Mouse (Mus musculus): Measurements from ENCODE around the gene Cplx3. TPM values are rescaled to one million over a fixed set of nuclear protein-coding genes. Genes with fewer than 3 reads are reported as not detected.

Gene Cplx3
- polyA plus RNA-seq, 1 experiment from 2014 or later: not detected

- no peak for ATAC-seq (ENCODE audit: low FRiP score, low TSS enrichment)
- no peak overlapping the region for H3K4me2 ChIP-seq (replicated peaks; ENCODE audit: low read depth)
- H3K9me3 ChIP-seq (ENCODE audit: control insufficient read depth, low read length): no peaks in the 10 kb centered on the region
- DNase-seq (ENCODE audit: low spot score): no peak
- peaks cover 7% of the 10 kb centered on the region; the same call in 1 of the 2 replicates for H3K36me3 ChIP-seq (ENCODE audit: control insufficient read depth, insufficient read depth, low read length)
- no peak overlapping the region for H3K9ac ChIP-seq (ENCODE audit: low read length)
- no peak overlapping the region for H3K4me3 ChIP-seq (ENCODE audit: low read depth, low read length)
- H3K27me3 ChIP-seq (ENCODE audit: control insufficient read depth, insufficient read depth, low read length): no peaks in the 10 kb centered on the region
- H3K27ac ChIP-seq (replicated peaks): no peak overlapping the region
- TF ChIP-seq CTCF (IDR thresholded peaks at IDR 0.05; ENCODE audit: low read depth) (no peak), EP300 (optimal IDR thresholded peaks at IDR 0.05) (no peak)
- peaks cover 17% of the 10 kb centered on the region for H3K4me1 ChIP-seq (replicated peaks; ENCODE audit: control insufficient read depth, insufficient read depth)
- 81% methylated on average over 6 of the region's 6 CpGs for WGBS
Observed at GRCm38 (mm10) chr9:57564609-57565008, 41.5 kb downstream of the Cplx3 start.

- DNase-seq (ENCODE audit: low spot score) (peak; percentile 85), ATAC-seq (ENCODE audit: low FRiP score, low TSS enrichment) (peak; percentile 88)
- H3K9me3 ChIP-seq (ENCODE audit: control insufficient read depth, low read length): no peaks in the 10 kb centered on the region
- 26% methylated on average over 4 of the region's 4 CpGs for WGBS
- TF ChIP-seq EP300 (optimal IDR thresholded peaks at IDR 0.05) (no peak), CTCF (IDR thresholded peaks at IDR 0.05; ENCODE audit: low read depth) (no peak)
- no peaks in the 10 kb centered on the region for H3K36me3 ChIP-seq (ENCODE audit: control insufficient read depth, insufficient read depth, low read length)
- no peaks in the 10 kb centered on the region for H3K27me3 ChIP-seq (ENCODE audit: control insufficient read depth, insufficient read depth, low read length)
- H3K4me3 ChIP-seq (ENCODE audit: low read depth, low read length): no peak overlapping the region; the same call in 1 of the 2 replicates
- peak overlapping the region; percentile 69 for H3K4me2 ChIP-seq (replicated peaks; ENCODE audit: low read depth)
- H3K9ac ChIP-seq (ENCODE audit: low read length): peak overlapping the region; percentile 43
- H3K27ac ChIP-seq (replicated peaks): peak overlapping the region; percentile 91
- peaks cover 17% of the 10 kb centered on the region for H3K4me1 ChIP-seq (replicated peaks; ENCODE audit: control insufficient read depth, insufficient read depth)
Observed at GRCm38 (mm10) chr9:57562896-57563372, 43.1 kb downstream of the Cplx3 start.

GRCm38 (mm10) chr9:57561711-57562099, 44.4 kb downstream of the Cplx3 start:
- ATAC-seq (ENCODE audit: low FRiP score, low TSS enrichment) (no peak), DNase-seq (ENCODE audit: low spot score) (no peak)
- H3K36me3 ChIP-seq (ENCODE audit: control insufficient read depth, insufficient read depth, low read length): no peaks in the 10 kb centered on the region

GRCm38 (mm10) chr9:57560861-57561710, 45.0 kb downstream of the Cplx3 start, which contains the start of gene Scamp2:
TSS of gene Scamp2 (plus strand) at chr9:57560943.
- Histone ChIP-seq H3K27ac (replicated peaks) (peak within 1 kb of the TSS; percentile 91), H3K4me1 (replicated peaks; ENCODE audit: control insufficient read depth, insufficient read depth) (peaks cover 17% of the 10 kb centered on the region), H3K36me3 (ENCODE audit: control insufficient read depth, insufficient read depth, low read length) (no peaks in the 10 kb centered on the region), H3K27me3 (ENCODE audit: control insufficient read depth, insufficient read depth, low read length) (no peaks in the 10 kb centered on the region), H3K4me2 (replicated peaks; ENCODE audit: low read depth) (peak within 1 kb of the TSS; percentile 69), H3K9ac (ENCODE audit: low read length) (peak within 1 kb of the TSS; percentile 77), H3K9me3 (ENCODE audit: control insufficient read depth, low read length) (no peaks in the 10 kb centered on the region), H3K4me3 (ENCODE audit: low read depth, low read length) (peak within 1 kb of the TSS; percentile 63)
- TF ChIP-seq EP300 (optimal IDR thresholded peaks at IDR 0.05) (peak; percentile 43), CTCF (IDR thresholded peaks at IDR 0.05; ENCODE audit: low read depth) (peak; percentile 53)
- under 1% methylated on average over 37 of the region's 37 CpGs for WGBS
- ATAC-seq (ENCODE audit: low FRiP score, low TSS enrichment) (peak; percentile 96), DNase-seq (ENCODE audit: low spot score) (peak; percentile 95)

More at GRCm38 (mm10) chr9:57561711-57562099, 44.4 kb downstream of the Cplx3 start:
- peak overlapping the region; percentile 77 for H3K9ac ChIP-seq (ENCODE audit: low read length)
- H3K4me3 ChIP-seq (ENCODE audit: low read depth, low read length): peak overlapping the region; percentile 63
- no peak for TF ChIP-seq EP300 (optimal IDR thresholded peaks at IDR 0.05)
- TF ChIP-seq CTCF (IDR thresholded peaks at IDR 0.05; ENCODE audit: low read depth): no peak
- peaks cover 17% of the 10 kb centered on the region for H3K4me1 ChIP-seq (replicated peaks; ENCODE audit: control insufficient read depth, insufficient read depth)
- H3K27ac ChIP-seq (replicated peaks): peak overlapping the region; percentile 91
- 59% methylated on average over 13 of the region's 13 CpGs for WGBS
- peak overlapping the region; percentile 69 for H3K4me2 ChIP-seq (replicated peaks; ENCODE audit: low read depth)
- no peaks in the 10 kb centered on the region for H3K27me3 ChIP-seq (ENCODE audit: control insufficient read depth, insufficient read depth, low read length)
- no peaks in the 10 kb centered on the region for H3K9me3 ChIP-seq (ENCODE audit: control insufficient read depth, low read length)

GRCm38 (mm10) chr9:57560263-57560662, 45.8 kb downstream of the Cplx3 start:
- Histone ChIP-seq H3K9ac (ENCODE audit: low read length) (peak overlapping the region; percentile 23; the same call in 1 of the 2 replicates), H3K36me3 (ENCODE audit: control insufficient read depth, insufficient read depth, low read length) (no peaks in the 10 kb centered on the region), H3K4me1 (replicated peaks; ENCODE audit: control insufficient read depth, insufficient read depth) (peaks cover 17% of the 10 kb centered on the region), H3K4me2 (replicated peaks; ENCODE audit: low read depth) (peak overlapping the region; percentile 69), H3K27me3 (ENCODE audit: control insufficient read depth, insufficient read depth, low read length) (no peaks in the 10 kb centered on the region), H3K9me3 (ENCODE audit: control insufficient read depth, low read length) (no peaks in the 10 kb centered on the region), H3K4me3 (ENCODE audit: low read depth, low read length) (peak overlapping the region; percentile 63), H3K27ac (replicated peaks) (peak overlapping the region; percentile 35; the same call in 1 of the 2 replicates)
- DNase-seq (ENCODE audit: low spot score): no peak
- TF ChIP-seq CTCF (IDR thresholded peaks at IDR 0.05; ENCODE audit: low read depth) (no peak), EP300 (optimal IDR thresholded peaks at IDR 0.05) (no peak)
- ATAC-seq (ENCODE audit: low FRiP score, low TSS enrichment): no peak
- 29% methylated on average over 7 of the region's 7 CpGs for WGBS

GRCm38 (mm10) chr9:57559568-57559967, 46.5 kb downstream of the Cplx3 start:
- H3K4me2 ChIP-seq (replicated peaks; ENCODE audit: low read depth): no peak overlapping the region
- WGBS: 68% methylated on average over 2 of the region's 2 CpGs
- no peak overlapping the region for H3K4me3 ChIP-seq (ENCODE audit: low read depth, low read length)
- H3K9ac ChIP-seq (ENCODE audit: low read length): no peak overlapping the region
- H3K27me3 ChIP-seq (ENCODE audit: control insufficient read depth, insufficient read depth, low read length): no peaks in the 10 kb centered on the region
- no peak overlapping the region for H3K27ac ChIP-seq (replicated peaks)
- no peaks in the 10 kb centered on the region for H3K36me3 ChIP-seq (ENCODE audit: control insufficient read depth, insufficient read depth, low read length)
- no peak for ATAC-seq (ENCODE audit: low FRiP score, low TSS enrichment)
- H3K9me3 ChIP-seq (ENCODE audit: control insufficient read depth, low read length): no peaks in the 10 kb centered on the region
- TF ChIP-seq CTCF (IDR thresholded peaks at IDR 0.05; ENCODE audit: low read depth): no peak
- TF ChIP-seq EP300 (optimal IDR thresholded peaks at IDR 0.05): no peak
- peaks cover 17% of the 10 kb centered on the region for H3K4me1 ChIP-seq (replicated peaks; ENCODE audit: control insufficient read depth, insufficient read depth)
- no peak for DNase-seq (ENCODE audit: low spot score)
